Mouse (Mus musculus) stomach, postnatal 0 days (tissue): ENCODE results near the gene Tex2.

ENCODE experiments used
- CTCF ChIP-seq: IDR thresholded peaks from 2 replicates; pipeline ENCODE4 v1.5.1; 2016; ENCODE audit warnings: antibody characterized with exemption, low read depth, mild to moderate bottlenecking, moderate library complexity
- EP300 ChIP-seq: optimal IDR thresholded peaks from 2 replicates; pipeline ENCODE3; 2016; ENCODE audit warnings: antibody characterized with exemption

- TF ChIP-seq CTCF (no peak), EP300 (no peak)
These were observed 120.1 kb downstream of the Tex2 start for GRCm38 (mm10) chr11:106492984-106493669.
